Mouse (Mus musculus): Measurements from ENCODE around the gene Sept1.

DNA sequence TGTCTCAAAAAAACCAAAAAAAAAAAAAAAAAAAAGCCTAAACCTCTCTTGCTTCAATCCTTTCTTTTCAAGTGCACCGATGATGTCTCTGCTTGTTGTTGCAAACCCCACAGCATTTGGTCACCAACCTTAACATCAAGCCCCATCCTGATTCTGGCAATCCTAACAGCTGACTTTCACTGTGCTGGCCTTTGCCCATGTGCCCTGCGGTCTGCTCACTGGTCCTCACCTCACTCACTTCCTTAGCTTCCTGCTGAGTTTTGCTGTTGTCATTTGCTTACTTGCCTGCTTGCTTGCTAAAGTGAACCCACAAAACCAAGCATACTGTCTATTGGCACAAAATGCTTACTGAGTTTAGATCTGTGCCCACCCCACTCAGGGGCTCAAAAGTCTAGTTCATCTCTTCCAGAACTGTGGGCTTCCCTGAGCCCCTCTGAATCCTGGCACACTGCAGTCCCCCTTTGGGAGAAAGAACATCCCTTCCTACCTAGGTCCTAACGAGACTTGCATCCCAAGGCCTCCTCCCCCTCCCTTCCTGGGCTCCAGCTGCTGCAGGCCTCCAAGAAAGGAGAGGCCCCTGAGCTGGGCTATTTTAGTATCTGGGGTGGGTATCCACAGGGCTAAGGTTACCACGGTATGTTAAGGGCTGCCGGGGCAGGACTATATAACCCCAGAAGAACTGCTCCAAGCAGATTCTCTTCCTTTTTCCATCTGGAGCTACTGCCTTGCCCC, 21.8 kb downstream of the Sept1 start:
- TF ChIP-seq POLR2A (IDR thresholded peaks at IDR 0.05; ENCODE audit: borderline replicate concordance, insufficient read depth, low read length) (no peak), CTCF (IDR thresholded peaks at IDR 0.05; ENCODE audit: borderline replicate concordance, insufficient read depth, low read depth, low read length) (no peak)

All from cerebellum, adult 2 months (tissue).